Mouse (Mus musculus): ENCODE measurements at regions not wholly inside any gene's neighbourhood (a gene's known extent, or its start where the extent isn't known, plus 50 kb on each side); places are given as distances from the start of the nearest gene placed in this dataset.
A peak's percentile ranks its signal among the peaks of the same experiment; 100 is the strongest.

DNA sequence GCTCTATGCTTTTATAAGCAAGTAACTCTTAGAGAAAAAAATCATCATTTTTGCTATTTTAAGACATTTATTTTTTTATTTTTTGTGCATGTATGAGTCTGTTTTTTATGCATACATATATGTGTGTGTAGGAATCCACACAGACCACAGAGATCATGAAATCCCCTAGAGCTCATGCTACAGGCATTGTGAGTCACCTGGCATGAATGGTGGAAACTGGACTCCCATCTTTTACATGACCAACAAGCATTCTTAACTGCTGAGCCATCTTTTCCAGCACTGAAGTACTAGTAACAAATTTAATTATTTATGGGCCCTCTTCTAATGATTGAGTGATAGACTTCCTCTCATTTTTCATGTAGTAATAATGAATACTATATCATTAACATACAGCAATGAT lies 2531.8 kb upstream of the Gm6569 start:
- Histone ChIP-seq H3K27ac (ENCODE audit: low read depth, low read length) (no peak overlapping the region), H3K4me2 (ENCODE audit: low read depth) (no peak overlapping the region), H3K27me3 (ENCODE audit: control insufficient read depth, insufficient read depth, low read length) (no peaks in the 10 kb centered on the region), H3K36me3 (ENCODE audit: control insufficient read depth, insufficient read depth, low read length) (no peaks in the 10 kb centered on the region), H3K4me1 (ENCODE audit: control insufficient read depth, insufficient read depth, low read length) (no peaks in the 10 kb centered on the region), H3K9ac (ENCODE audit: low read length) (no peak overlapping the region), H3K4me3 (ENCODE audit: low read depth, low read length) (no peak overlapping the region), H3K9me3 (ENCODE audit: control insufficient read depth, low read length) (no peaks in the 10 kb centered on the region)
- ATAC-seq (ENCODE audit: insufficient read depth, low FRiP score, low TSS enrichment) (no peak), DNase-seq (ENCODE audit: low spot score) (no peak)

DNA sequence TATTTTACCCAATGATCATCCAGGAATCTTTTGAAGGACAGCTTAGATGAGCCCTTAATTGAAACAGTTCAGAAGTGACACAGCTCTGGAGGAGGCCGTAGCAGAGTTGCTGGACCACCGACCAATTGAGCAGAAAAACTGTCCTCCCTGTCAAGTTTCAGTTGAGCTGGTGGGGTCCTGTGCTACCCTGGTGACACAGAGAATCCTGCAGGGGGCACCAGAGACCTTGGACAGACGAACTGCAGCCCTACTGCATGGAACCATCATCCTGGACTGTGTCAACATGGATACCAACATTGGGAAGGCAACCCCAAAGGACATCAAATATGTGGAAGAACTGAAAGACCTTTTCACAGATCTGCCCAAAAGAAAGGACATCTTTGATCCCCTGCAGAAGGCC lies 2524.1 kb upstream of the Gm6569 start:
- H3K4me3 ChIP-seq (ENCODE audit: low read depth, low read length): no peak overlapping the region
- no peaks in the 10 kb centered on the region for H3K4me1 ChIP-seq (ENCODE audit: control insufficient read depth, insufficient read depth, low read length)
- WGBS: 71% methylated on average over 3 of the region's 3 CpGs
- no peaks in the 10 kb centered on the region for H3K9me3 ChIP-seq (ENCODE audit: control insufficient read depth, low read length)
- H3K36me3 ChIP-seq (ENCODE audit: control insufficient read depth, insufficient read depth, low read length): no peaks in the 10 kb centered on the region
- DNase-seq (ENCODE audit: low spot score) (no peak), ATAC-seq (ENCODE audit: insufficient read depth, low FRiP score, low TSS enrichment) (no peak)
- no peaks in the 10 kb centered on the region for H3K27me3 ChIP-seq (ENCODE audit: control insufficient read depth, insufficient read depth, low read length)
- no peak overlapping the region for H3K4me2 ChIP-seq (ENCODE audit: low read depth)
- no peak overlapping the region for H3K27ac ChIP-seq (ENCODE audit: low read depth, low read length)
- no peak overlapping the region for H3K9ac ChIP-seq (ENCODE audit: low read length)

DNA sequence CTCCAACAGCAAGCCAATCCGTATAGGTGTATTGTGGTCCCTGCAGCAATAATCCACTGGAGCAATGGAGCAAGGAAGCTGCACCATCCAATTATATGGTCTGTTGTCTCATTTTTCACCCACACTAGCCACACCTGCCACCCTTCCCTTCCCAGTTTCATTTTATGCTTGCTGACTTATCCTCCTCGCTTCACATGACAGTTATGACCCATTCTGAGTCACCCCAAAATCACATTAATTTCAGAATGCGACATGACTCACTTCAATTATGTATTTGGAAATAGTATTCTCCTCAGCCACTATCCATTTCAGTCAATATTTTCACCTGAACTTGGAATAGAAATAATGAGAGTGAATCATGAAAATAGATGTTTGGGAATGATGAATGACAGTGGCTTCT lies 2507.8 kb upstream of the Gm6569 start:
- no peaks in the 10 kb centered on the region for H3K4me1 ChIP-seq (ENCODE audit: control insufficient read depth, insufficient read depth, low read length)
- ATAC-seq (ENCODE audit: insufficient read depth, low FRiP score, low TSS enrichment): peak; percentile 35; the same call in 1 of the 2 replicates
- H3K27ac ChIP-seq (ENCODE audit: low read depth, low read length): no peak overlapping the region
- no peak overlapping the region for H3K4me3 ChIP-seq (ENCODE audit: low read depth, low read length)
- H3K4me2 ChIP-seq (ENCODE audit: low read depth): no peak overlapping the region
- DNase-seq (ENCODE audit: low spot score): no peak
- H3K9me3 ChIP-seq (ENCODE audit: control insufficient read depth, low read length): no peaks in the 10 kb centered on the region
- no peaks in the 10 kb centered on the region for H3K27me3 ChIP-seq (ENCODE audit: control insufficient read depth, insufficient read depth, low read length)
- WGBS: 76% methylated on average over 3 of the region's 3 CpGs
- no peaks in the 10 kb centered on the region for H3K36me3 ChIP-seq (ENCODE audit: control insufficient read depth, insufficient read depth, low read length)
- H3K9ac ChIP-seq (ENCODE audit: low read length): no peak overlapping the region

DNA sequence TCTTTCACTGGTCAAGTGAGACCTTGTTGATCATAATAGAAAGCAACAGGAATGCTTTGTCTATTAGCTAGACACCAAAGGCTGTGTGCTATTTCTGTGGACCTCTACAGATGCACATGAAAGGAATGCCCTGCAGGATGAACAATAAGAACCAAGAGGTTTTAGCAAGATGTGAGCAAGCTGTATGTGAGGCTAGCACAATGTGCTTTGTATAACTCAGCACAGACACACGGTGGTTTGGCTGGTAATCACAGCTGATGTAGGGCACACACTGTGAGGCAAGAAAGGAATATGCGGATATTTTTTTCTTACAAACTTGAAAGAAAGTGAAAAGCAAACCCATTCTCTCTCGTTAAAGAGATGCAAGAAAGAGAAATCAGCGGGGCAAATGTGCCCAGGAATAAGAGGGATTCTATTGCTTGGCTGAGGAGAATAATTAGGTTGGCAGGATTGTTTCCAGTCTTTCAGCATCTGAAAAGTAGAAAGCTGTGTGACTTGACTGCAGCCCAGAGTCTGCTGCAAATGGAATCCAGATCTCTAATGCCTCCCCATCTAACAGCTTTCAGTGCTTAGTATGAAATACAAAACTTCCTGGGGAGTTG lies 2476.1 kb upstream of the Gm6569 start:
- Histone ChIP-seq H3K4me2 (ENCODE audit: low read depth) (no peak overlapping the region), H3K27me3 (ENCODE audit: control insufficient read depth, insufficient read depth, low read length) (no peaks in the 10 kb centered on the region), H3K27ac (ENCODE audit: low read depth, low read length) (no peak overlapping the region), H3K36me3 (ENCODE audit: control insufficient read depth, insufficient read depth, low read length) (no peaks in the 10 kb centered on the region), H3K4me3 (ENCODE audit: low read depth, low read length) (no peak overlapping the region), H3K9ac (ENCODE audit: low read length) (no peak overlapping the region), H3K4me1 (ENCODE audit: control insufficient read depth, insufficient read depth, low read length) (no peaks in the 10 kb centered on the region), H3K9me3 (ENCODE audit: control insufficient read depth, low read length) (no peaks in the 10 kb centered on the region)
- 50% methylated on average over 4 of the region's 4 CpGs for whole genome bisulfite sequencing
- DNase-seq (ENCODE audit: low spot score): no peak
- ATAC-seq (ENCODE audit: insufficient read depth, low FRiP score, low TSS enrichment): no peak

- Histone ChIP-seq H3K9ac (ENCODE audit: low read length) (no peak overlapping the region), H3K36me3 (ENCODE audit: control insufficient read depth, insufficient read depth, low read length) (no peaks in the 10 kb centered on the region), H3K4me3 (ENCODE audit: low read depth, low read length) (no peak overlapping the region), H3K27ac (ENCODE audit: low read depth, low read length) (no peak overlapping the region), H3K4me1 (ENCODE audit: control insufficient read depth, insufficient read depth, low read length) (no peaks in the 10 kb centered on the region), H3K27me3 (ENCODE audit: control insufficient read depth, insufficient read depth, low read length) (no peaks in the 10 kb centered on the region), H3K4me2 (ENCODE audit: low read depth) (no peak overlapping the region), H3K9me3 (ENCODE audit: control insufficient read depth, low read length) (no peaks in the 10 kb centered on the region)
- DNase-seq (ENCODE audit: low spot score) (peak; percentile 36), ATAC-seq (ENCODE audit: insufficient read depth, low FRiP score, low TSS enrichment) (peak; percentile 65)
- 49% methylated on average over 3 of the region's 3 CpGs for WGBS
These were observed 2458.6 kb upstream of the Gm6569 start for GRCm38 (mm10) chr15:71375775-71376174.

All from neural tube, embryonic 11.5 days (tissue).